Mouse (Mus musculus) c-Kit-positive CD71-positive TER-119-positive erythroid progenitor cells, embryonic 14.5 days (primary cell): ENCODE results near the gene Polr1e.
A peak's percentile ranks its signal among the peaks of the same experiment; 100 is the strongest.
"Not testable (repeated sequence)": the region's sequence is repeated elsewhere in the genome, so short reads cannot be mapped to it uniquely, and the experiment has no call there.

Experiments
- DNase-seq: peaks from one replicate; pipeline ENCODE4 v3.0.0-alpha.2; 2013; ENCODE audit warnings: low spot score

Polr1e gene

DNA sequence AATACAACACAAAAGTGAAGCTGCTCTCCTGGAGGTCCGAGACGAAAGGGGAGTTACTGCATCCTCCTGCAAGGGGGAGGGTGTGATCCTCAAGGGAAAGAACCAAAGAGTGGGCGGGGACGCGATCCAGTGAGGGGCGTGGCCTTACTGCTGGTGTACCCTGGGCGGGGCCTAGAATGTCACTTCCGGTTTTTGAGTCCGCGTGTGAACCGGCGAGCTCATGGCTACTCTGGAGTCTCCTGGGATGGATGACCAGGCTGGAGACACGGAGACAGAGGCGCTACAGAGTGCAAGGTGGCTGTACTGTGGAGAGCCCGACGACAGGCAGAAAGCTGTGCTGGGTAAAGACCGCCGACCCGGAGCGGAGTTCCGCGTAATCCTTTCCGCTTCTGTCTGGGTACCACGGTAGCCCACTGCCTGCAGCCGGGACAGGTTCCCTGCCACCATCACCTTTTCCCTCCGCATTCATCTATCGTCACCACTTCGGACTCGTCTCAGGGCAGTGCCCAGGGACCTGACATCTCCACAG is at the start of gene Polr1e:
Gene Polr1e, plus strand, starts transcription at position 132 of the 529 bp plus-strand sequence.
- DNase-seq, result peak; percentile 96

DNA sequence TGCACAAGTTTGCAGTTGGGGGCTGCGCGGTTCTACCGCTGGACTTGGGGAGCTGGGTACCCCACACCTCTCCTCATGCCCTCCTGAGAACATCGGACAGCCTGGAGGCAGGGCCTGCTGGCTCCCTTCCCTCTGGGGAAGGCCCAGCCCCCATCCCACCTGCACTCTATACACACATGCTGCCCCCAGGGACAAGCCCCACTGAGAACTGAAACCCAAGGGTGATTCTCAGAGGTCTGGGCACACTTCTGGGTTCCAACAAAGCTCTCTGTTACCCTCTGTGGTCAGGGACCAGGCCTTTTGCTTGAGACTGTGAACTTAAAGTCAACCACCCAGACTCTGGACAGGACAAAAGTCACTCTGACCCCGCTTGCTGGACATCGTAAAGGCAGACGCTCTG is 48.3 kb upstream of the Polr1e start:
- DNase-seq, result no peak

DNA sequence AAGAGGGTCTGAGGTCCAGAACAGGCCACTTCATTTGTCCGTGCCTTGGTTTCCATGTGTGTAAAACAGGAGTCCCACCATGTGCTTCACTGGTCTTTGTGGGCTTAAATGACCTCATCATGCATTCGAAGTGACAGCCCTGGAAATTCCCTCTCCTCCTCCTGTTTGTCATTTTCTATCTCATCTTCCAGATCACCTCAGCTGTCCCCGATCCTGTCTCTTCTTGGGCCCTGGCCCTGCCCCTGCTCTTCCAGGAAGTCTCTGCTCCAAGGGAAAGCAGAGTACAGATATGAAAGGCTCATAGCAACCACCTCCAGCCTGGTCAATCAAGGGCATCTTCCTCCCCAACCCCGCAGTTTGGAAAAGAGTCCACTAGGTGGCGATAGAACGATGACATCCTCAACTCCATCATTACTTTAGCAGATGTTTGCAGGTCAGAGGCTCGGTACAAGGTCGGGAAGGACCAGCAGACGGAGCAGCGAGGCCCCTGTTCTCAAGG is 47.7 kb upstream of the Polr1e start:
- peak; percentile 66 for DNase-seq

DNA sequence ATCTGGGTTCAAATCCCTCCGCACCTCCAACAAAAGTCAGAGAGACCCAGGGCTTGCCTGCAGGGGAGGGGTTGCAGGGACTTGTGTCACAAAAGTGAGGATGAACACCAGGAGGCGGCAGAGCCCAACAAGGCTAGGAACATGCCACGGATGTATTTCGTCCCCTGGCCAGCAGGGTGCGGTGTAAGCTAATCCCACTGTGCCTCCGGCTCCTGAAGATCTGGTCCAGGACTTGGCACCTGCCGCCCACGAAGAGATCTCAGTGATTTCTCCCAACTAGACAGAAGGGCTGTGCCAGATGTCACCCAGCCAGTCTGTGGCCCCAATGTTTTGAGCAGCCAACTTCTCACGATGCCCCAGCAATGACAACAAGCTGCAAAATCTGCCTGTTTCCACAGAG is 44.9 kb upstream of the Polr1e start:
- DNase-seq, result peak; percentile 86

DNA sequence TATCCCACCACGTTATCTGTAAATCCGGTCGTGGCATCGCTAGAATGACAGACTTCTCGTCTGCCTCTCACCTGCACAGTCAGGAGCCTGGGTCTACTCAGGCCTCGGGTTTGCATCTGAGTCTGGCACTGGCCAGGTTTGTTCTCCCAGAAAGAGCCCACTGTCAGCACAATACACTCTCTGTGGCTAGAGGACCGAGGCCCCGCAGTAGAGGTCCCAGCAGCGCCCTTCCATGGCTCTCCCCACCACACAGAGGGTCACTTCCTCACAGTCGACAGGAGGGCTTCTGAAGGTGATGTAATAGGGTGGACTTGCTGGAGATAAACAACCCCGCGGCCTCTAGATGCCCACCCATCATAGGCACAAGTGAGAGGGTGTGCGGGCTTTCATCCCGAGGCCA is 44.5 kb upstream of the Polr1e start:
- no peak for DNase-seq

DNA sequence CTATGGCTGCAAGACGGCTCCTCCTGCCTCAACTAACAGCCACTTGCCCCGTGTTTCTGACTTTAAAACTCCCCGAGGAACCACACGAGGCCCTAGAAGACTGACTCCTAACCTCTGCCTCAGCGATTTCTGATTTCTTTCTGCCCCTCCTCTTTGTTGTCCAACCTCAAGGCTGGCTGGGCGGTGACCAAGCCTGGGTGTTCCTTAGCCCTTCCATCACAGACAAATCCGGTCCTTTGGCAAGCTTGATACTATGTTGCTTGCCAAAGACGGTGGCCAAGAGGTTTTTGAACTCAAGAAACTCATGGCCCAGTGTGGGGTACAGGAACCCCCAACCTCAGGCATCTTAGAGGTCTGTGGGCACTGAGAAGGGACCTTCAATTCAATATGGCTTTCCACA is 44.1 kb upstream of the Polr1e start:
- DNase-seq, result no peak

DNA sequence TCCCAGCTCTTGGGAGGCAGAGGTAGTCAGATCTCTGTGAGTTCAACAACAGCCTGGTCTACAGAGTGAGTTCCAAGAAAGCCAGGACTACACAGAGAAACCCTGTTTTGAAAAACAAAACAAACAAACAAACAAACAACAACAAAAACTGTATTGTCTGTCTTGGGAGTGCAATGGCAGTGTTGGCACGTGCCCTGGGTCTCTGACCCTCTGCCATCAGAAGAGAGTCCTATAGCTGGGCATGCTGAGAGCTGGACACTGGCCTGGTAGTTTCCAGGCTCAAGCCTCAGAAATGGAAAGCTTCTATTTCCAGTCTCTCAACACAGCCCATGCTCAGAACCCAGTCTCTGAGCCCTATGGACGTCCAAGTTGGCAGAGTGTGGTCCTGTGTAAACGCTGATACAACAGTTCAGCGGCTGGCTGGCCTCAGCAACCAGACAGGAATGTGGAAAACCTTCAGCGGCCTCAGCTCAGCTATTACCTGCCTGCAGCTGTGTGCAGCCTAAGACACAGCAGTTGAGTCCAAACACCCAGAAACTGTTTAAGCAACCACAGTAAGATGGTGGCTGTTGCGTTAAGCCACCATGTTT is 42.3 kb upstream of the Polr1e start:
- DNase-seq, result no peak

DNA sequence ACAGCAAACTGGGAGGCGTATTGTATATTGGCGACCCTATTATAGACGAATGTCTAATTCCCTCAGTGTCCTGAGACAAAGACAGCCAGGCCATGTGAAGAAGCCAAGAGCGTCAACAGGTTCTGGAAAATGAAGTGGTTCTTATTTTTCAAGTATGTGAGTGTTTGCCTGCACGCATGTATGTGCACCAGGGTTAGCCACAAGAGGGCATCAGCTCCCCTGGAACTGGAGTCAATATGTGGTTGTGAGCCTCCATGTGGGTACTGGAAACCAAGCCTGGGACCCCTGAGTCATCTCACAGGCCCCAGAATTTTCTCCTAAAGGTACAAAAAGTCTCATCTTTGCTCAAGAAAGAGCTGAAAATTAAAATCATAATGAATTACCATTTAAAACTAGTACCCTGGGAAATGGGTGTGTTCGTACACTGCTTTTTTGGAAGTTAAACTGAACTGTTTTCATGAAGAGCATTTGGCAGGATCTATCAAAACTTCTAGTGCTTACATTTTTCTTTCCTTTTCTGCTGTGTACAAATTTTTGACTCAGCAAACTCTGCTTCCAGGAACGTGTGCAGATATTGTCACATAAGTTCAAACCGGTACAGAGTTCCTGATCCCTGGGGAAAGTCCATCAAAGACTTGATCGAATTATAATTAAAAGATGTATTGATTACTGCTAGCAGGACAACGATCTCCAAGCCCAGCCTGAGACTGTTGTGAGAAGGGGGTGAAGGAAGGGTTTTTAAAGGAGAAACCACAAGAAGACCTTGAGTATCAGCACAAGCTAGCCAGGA is 41.3 kb upstream of the Polr1e start:
- no peak for DNase-seq

DNA sequence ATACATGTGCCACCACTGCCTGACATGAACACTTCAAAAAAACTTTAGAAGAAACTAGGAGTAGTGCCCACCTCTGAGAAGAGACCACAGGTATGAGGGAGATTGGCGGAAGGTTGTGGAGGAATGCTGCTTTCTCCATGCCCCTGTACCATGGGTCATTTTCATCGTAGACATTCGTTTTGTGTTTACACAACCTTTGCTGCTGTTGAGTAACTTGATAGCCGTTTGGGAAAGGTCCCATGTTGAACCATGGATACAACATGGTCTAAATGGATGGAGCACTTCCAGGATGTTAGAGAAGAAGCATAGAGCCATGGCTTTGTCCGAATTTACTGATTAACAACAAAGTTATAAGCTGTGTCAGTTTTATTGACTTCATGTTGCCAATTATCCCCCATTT is 40.2 kb upstream of the Polr1e start:
- DNase-seq, result no peak

DNA sequence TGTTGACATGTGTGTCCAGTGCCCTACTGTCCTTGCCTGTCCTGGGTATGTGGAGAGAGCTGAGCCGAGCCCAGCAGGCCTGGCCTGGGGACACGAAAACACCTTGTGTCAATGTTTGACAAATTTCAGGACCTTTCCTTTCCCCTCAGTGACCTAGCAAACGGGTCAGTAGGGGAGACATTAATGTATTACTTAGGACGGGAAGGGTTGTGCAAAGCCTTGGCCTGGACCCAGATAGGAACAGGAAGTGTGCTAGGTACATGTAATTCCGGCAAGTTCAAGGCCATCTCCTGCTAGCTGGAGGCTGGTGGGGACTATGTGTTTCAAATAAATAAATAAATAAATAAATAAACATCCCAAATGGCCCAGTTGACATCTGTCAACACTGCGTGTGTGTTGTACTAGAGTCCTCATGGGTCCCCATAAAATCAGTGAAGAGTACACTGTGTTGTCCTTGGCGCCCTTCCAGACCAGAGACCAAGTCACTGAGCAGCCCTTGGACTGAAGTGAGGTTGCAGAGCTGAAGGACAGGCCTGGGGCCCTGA is 38.5 kb upstream of the Polr1e start:
- DNase-seq, result no peak

DNA sequence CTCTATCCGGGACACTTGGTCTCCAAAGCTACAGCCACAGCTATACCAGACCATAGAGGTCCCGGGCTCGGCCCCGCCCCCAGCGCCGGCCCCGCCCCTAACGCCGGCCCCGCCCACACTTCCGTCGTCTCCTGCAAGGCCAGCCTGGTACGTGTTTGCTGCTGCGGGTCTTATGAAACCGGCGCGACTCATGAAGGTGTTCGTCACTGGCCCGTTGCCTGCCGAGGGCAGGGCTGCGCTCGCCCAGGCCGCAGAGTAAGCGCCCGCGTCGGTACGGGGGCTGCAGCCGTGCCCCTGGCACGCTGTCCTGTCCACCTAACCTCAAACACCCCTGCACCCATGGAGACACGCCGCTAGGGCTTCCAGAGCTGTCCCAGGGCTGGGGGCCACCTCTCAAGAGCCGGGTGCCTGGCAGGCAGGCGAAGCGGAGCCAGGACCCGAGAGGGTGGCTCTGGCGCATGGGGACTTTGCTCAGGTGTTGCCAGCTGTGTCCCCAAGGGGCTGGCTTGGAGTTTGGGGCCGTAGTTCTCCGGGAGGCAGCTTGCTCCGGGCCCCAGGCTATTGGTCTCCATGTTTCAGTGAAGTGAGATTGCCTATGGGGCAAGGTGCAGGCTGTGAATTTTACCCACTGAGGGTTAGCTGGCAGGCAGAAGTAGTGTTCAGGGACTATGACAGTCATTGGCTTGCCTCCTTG is 37.0 kb upstream of the Polr1e start, which contains the start of gene Grhpr:
Gene Grhpr, plus strand, starts transcription at position 116 of the 694 bp plus-strand sequence.
- peak; percentile 83 for DNase-seq

DNA sequence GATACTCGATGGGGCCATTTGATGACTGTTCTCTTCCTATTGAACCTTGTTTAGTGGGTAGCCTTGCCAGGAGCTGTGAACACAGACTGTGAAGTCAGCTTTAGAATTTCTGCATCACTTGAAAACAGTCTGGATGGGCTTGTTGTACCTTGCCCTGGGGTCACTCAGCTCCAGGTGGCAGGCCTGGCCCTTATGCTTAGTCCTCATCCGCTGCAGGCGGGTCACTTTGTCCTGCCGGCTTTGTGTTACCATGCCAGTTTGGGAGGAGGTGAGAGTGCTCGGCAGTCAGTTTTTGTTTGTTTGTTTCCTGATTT is 36.5 kb upstream of the Polr1e start:
- DNase-seq, result no peak

DNA sequence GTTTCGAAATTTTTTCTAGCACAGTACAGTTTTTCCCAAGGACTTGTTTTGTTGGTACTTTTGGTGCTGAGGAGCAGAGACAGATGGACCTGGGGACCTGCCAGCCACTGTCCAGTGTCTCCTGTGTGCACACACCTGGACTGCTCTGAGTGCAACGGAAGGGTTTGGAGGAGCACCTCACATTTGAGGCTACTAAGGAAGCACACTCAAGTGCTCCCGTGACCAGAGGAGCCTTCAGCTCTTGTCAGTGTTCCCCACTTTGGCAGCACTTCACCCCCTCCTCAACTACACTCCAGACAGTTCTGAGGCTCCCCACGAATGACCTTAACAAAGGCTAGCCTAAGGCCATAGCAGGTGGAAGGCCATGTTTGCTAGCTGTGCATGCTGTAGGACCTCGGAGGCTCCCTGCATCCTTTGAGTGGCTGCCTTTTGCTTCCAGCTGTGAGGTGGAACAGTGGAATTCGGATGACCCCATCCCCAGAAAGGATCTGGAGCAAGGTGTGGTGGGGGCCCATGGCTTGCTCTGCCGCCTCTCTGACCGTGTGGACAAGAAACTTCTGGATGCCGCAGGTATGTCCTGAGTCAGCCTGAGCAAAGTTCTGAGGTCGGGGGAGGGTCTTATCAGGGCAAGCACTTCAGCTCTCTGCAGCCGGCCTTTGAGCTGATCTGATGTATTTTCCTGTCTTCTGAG is 35.8 kb upstream of the Polr1e start:
- no peak for DNase-seq

DNA sequence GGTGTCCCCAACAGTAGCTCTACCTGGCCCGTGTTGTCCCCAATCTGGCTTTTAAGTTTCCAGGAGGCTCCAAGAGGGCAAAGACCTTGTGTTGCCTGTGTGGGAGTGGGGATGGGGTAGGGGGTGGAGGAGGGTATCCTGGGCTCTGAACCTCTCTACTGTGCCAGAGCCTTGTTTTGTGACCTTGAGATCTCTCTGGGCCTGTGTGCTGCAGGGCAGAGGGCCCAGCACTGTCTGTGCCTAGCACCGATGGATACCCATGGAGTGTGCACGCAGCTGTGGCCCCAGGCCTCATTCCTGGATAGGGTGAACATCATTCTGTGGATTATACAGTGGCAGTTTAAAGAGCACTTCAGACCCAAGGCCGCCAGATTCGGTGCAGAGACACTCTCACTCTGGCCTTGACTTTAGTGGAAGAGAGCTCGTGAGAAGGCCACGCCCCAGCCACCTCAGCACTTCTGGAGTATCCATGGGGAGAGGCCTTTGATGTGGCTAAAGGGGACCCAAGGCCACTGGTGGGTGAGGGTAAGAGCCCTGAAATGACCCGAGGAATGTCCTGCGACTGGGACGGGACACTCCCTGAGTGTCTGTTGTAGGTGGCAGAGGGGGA is 35.1 kb upstream of the Polr1e start:
- no peak for DNase-seq

DNA sequence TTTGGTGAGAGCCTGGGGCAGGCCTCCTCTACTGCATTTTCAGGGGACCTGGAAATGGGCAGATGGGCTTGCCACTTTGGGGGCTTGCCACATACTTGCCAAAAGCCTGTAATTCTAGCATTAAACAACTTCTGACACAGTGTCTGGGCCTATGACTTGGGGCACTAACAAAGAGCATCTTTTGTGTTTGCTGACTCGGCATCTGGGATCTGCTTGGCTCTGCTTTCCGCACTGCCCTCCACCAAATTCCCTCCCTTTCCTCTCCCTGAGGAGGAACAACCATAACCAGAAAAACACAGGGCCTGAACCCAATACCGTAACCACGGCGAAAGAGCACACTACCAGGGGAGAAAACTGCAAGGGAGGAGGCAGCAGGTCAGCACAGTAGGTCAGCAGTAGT is 27.8 kb upstream of the Polr1e start:
- DNase-seq, result no peak

DNA sequence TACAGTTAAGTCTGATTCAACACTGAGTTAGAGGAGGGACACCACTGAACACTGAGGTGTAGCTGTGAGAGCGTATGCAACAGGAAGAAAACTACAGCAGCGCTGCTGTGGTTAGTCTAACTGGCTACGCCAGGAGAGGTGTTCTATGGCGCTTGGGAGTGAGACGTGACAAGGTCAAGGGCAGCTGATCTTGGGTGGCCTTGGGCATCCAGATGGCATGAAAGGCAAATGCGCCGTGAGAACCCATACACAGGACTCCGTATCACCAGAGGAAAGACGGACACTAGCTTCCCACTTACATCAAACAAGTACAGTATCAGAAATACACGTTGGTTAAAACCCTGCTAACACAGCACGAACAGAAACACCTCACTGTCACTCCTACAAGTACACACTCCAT is 26.1 kb upstream of the Polr1e start:
- DNase-seq, result not testable (repeated sequence)

DNA sequence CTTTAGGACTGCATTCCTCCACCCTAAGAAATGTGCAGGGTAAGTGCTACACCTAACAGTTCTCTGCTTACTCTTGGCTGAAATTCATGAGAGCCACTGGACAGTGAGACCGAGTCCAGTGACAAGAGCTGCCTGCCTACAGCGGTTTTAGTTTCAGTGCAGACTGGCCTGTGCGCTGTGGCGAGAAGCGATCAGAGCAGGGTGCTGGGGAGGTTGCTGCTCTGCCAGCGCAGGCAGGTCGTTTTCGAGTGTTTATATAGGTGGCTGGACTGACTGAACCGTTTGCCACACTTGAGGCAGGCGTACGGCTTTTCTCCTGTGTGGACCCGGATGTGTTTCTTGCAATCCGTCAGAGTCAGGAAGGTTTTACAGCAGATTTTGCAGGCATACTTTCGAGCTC is 25.2 kb upstream of the Polr1e start:
- DNase-seq, result not testable (repeated sequence)

DNA sequence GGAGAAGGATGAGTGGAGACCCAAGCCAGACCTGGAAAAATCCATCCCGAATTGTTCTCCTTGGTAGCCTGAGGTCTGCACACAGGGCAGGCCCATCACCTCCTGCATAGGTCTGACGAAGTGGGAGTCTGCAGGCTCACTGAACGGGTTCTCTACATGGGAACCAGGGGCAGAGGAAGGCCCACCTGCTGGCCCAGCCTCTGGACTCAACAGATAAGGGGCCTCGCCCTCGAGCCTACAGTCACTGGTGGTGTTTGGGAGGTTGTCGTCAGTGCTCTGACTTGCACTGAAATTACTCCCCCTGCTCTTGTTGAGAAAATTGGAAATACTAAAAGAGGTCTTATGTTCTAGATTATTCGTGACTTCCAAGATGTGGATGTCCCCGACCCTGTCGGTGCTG is 24.5 kb upstream of the Polr1e start:
- peak; percentile 79 for DNase-seq

DNA sequence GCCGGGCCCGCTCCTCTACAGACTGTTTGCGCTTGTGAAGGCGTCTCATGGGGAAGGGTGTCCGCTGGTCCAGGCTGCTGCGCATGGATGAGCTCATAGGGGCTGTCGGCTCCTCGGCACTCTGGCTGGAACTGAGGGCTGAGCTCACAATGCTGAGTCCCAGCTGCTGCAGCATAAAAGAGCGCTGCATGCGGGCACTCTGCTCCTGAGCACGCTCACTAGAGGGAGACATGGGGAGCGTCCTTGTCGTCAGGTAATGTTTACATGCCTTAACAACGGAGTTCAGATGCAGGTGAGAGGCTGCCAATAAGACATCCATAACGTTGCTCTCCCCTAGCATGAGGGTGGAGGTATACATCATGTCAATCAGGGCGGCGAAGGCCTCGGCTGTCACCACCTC is 23.6 kb upstream of the Polr1e start:
- no peak for DNase-seq

DNA sequence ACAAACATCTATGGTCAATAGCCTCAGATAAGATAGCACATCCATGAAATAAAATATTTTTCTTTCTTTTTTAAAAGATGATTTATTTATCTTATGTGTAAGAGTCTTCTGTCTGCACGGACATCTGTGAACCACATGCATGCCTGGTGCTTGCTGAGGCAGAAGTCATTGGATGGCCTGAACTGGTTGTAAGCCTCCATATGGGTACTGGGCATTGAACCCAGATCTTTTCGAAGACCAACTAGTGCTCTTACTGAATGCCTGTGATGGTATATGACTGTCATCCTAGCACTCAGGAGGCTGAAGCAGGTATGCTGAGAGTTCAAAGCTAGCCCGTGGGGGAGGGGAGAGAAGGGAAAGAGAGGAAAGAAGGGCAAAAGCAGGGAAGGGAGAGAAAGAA is 20.3 kb upstream of the Polr1e start:
- DNase-seq, result no peak

DNA sequence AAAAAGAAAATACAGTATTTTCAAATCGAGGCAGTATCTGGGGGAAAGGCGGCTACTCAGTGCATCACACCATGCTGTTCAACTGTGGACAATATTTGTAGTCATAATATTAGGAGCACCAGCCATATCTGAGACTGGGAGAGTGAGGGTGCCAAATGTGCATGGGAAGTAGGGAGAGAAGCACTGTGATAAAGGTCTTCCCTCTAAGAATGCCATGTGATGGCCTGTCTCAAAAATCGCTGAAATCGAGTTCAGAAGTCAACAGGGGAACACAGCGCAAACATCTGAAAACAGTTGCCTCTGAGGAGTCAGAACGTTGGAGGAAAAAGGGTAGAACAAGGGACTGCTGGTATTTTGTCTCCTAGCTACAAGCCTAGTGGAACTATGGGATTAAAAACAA is 18.4 kb upstream of the Polr1e start:
- DNase-seq, result no peak

DNA sequence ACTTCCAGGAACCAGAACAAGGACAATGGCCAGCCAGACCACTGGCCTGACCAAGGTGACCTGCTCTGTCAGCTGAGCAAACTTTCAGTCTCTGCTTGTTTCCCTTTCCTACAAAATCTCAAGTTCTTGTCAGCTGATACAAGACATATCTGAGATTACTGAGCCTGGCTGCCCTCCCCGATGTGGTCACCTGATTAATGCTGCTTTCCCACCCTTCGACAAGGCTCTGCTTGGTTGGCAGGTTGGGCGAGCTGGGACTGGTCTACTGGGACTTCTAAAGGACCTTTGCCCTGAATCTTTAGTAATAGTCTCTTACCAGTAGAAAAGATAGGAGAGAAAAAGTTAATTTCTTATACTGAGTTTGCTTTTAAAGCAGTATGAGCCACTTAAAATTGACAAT is 12.9 kb upstream of the Polr1e start:
- no peak for DNase-seq
